Mouse (Mus musculus) retina, postnatal 1 day (tissue): ENCODE measurements around the gene Spock1.

Source experiments
- DNase-seq: peaks from one replicate; pipeline ENCODE4 v3.0.0-alpha.2; 2012

Spock1 gene

DNA sequence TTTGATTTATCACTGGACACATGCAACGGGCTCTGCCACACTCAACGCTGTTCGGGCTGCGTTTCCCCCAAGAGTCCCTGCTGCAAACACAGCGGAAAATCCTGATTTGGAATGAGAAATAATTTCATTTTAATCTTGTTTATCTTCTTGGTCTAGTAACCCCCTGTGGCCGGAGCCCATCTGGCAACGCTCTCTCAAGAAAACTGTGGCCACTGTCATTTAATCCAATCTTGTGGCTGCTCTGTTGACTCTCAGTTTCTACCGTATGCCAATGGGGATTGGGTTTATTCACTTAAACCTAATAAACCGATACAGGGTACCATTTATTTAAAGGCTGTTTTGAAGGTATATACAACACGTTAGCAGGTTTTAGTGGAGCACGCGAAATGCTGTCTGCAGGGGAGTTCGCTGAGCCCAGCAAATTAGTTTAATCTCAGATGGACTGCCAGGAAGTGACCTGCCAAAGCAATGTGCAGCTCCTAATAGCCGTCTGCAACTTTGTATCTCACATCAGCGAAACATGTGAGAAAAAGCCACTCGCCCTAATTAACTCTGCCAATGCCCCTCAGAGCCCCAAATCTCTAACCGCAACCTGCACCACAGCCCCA, 185.7 kb downstream of the Spock1 start:
- DNase-seq, result peak; percentile 65

DNA sequence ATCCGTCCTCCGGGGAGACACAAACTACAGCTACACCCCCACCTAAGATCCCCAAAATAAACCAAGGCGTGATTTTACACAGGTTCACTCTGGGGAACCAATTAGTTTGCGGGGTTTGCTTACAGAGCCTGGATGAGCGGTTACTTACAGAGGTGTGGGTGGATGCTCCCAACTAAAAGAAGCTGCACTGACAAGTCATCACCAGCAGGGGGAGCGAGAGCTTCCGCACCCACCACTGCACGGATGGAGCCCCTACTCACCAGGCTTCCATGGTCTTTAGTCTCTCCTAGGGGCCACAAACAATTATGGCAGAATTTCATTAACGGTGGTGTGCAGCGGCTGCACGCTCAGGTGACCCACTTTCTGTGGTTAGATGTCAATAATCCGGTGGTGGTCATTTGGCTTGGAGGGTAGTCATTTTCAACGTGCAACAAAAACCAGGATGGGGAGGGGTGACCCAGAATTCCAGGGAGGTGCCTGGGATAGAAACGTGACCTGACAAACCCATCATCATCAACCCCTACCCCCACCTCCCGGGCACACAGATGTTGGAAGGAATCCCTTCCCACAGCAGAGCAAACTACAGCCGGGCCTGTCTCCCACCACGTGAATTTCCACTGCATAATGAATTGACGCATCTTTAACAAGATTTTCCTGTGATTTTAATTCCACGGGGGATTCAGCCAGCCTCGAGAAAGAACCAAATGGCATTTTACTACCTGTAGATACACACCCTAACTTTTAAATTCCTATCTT, 186.4 kb downstream of the Spock1 start:
- DNase-seq, result peak; percentile 82

DNA sequence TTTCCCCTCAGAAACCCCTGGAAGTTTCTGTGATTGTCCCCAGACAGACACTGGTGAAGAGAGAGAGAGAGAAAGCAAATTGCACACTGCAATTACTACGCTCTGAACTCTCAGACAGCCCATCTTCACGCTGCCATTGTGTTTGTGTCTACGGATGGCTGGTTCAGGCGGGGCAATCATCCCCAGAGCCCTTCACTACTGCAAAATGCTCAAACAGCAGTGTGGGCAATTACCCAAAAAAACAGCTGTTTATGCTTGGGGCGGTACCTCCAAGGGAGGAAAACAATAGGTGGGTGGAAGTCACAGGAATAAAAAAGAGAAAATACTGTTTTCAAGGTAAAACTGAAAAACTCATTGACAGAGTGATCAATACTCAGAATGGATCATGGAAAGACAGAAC, 190.0 kb downstream of the Spock1 start:
- DNase-seq, result peak; percentile 76

DNA sequence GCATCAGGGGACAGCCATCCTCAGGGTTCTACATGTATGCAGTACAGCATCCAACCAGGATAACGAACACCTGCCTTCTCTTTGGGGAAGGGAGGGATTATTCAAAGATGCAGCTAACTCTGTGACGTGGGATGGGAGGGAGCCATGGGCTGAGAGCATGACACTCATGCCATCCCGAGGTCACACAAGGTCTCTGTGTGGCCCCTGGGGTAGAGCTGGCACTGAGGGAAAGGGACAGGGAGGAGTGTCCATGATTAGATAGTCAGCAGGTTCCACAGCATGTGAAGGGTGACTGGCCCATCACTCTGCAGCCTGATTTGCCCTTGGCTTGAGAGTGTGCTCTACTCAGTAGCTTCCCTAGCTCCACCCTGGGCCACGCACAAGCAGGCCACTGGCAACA, 195.2 kb downstream of the Spock1 start:
- no peak for DNase-seq

DNA sequence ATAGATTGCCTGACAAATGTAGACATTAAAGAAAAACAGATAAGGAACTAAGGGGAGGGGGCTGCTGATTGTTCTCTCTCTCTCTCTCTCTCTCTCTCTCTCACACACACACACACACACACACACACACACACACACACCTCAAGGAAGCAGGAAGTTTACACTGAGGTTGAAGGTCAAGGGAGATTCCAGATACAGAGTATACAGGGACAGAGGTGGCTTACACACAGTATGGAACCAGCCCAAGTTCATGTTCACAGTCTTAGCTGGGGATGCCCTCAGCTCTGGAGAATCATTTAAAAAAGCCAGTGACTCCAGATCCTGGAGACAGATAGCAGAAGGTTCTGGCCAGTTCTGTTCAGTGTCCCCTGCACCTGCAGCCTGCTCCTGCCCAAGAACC, 199.7 kb downstream of the Spock1 start:
- no peak for DNase-seq

DNA sequence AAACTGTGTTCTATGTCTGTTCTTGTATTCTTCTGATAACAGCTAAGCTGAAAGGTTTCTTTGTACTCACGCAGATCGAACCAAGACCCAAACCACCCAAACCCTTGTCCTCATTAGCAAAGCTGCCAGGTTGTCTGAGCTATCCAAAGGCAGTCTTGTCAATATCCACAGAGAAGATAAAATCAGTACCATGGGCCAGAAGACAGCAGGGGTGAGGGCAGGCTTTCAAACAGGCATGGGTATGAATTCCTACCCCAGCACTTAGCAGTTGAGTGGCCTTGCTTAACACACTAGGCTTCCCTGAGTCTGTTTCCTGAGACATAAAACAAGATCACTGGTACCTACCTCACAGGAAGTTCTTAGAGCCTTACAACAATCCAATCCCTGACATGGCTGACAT, 205.2 kb downstream of the Spock1 start:
- no peak for DNase-seq

DNA sequence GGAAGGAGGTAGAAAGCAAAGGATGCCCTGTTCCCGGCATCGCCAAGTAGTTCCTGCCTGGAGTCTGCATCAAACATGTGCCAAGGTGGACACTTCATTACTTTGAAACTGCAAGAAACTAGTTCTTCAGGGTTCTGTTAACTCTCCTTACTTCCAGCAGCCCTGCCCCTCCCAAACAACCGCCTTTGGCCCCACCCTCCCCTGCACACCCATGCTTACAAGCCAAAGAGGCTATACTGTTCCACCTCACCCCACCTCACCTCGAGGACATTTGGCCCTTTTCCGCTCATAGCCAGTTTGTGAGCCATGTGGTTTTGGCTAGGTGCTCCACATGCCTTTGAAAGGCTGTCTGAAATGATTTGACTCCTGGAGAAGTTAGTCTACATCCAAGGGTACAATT, 211.4 kb downstream of the Spock1 start:
- no peak for DNase-seq

DNA sequence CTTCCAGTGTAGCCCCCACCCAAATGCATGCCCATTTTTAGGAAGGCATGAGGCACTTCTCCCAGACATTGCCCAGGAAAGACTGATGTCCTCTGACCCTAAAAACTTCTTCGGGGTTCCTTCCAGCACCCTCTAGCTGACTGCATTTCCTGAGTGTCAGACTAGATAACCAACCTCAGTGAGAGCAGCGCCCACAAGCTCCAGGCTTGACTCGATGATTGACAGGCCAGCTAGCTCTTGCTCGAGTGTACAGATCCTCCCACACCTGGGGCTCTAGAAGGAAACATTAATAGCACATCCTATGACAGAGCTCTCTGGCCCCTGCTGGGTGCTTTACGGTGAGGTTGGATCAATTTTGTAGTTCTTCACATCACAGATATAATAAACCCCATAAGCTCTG, 219.2 kb downstream of the Spock1 start:
- DNase-seq, result no peak

DNA sequence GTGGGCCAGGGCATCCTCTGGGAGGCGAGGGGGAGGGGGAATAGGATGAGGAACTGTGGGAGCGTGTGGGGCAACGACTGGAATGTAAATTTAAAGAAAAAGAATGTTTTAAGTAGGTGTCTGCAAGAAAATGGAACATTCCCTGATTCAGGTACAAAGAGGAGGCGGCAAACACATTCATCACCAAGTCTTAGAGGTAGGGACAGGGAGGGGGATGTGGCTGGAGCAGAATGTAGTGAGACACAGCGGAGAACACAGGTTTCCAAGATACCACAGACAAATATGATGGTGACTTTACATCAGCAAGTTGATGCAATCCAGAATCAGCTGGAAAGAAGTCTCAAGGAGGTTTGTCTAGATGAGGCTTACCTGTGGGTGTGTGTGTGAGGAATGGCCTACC, 221.7 kb downstream of the Spock1 start:
- no peak for DNase-seq

DNA sequence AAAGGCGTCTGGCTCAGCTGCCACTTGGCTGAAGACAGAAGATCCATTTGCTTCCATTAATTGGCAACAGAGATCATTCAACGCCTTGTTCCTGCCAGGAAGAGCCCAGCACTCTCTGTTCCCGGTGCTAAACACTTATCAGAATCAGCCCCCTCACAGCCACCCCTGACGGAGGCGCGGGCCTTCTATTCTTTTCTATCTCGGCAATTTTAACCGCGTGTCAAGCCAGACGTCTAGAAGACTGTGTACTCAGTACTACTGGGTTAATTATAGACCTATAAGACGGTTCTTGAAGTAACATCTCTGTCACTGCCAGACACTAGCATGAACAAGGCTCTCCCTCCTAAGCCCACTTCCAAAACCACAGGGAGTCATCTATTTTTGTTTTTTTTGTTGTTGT, 222.9 kb downstream of the Spock1 start:
- DNase-seq, result no peak

DNA sequence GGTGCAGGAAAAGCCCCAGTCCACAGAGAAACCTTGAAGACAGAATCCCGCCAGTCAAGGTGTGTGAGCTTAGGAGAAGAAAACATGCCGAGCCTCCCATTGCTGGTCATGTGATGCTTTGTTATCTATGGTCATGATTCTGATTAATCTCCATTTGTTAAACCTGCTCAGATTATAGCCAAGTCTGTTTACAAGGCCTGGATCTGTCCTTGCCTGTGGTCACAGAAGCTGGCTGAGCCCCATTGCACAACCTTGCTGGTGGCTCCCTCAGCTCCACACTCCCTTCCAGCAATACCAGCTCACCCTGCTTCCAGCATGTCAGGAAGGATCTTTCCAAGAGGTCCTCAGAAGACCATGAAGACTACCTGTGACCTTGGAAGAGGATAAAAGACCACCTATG, 228.5 kb downstream of the Spock1 start:
- no peak for DNase-seq

DNA sequence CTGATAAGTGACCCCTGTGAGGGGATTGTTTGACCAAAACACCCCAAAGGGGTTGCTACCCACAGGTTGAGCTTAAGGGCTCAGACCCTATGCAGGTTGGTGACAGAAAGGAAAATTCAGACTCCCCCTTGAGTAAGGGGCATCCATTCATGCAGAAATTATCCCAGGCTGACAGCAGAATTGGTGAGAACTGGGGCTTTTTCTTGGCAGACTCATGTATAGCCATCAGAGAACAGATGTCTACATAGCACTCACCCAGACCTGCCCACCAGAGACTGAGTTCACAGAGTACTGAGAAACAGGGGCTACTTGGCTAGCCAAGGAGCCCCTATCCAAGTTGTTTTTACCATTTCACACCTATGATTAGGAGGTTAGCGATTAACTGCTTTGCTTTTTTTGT, 231.3 kb downstream of the Spock1 start:
- no peak for DNase-seq

DNA sequence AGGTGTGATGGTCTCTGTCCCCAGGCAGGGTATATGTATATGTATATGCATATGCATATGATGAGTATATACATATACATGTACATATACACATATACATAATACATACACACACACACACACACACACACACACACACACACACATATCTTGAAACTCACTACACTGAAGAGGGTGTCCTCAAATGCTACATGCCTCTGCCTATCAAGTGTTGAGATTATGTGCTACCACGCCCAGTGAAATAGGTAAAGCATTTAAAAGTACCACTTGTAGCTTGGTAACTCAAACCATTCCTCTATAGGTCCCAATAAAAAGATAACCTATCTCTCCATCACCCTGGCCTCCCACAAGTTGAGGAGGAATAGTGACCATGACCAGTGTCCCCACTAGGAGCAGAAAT, 234.7 kb downstream of the Spock1 start:
- no peak for DNase-seq

DNA sequence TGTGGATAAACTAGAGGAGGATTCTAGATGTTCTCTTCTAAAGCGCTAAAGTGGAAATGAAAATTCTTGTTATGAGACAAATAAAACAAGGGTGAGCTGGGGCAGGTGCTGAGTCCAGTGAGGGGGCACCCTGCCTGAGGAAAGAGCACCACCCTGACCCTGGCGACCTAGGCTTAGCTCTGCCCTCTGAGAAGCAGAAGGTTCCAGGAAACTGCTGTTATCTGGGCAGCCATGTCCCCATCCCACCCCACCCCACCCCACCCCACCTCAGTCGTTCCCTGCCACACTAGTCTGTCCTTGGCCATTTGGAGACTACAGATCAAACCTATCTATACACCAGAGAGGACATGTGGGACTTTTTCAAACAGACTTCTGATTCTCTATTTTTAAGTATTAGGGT, 235.4 kb downstream of the Spock1 start:
- DNase-seq, result no peak

DNA sequence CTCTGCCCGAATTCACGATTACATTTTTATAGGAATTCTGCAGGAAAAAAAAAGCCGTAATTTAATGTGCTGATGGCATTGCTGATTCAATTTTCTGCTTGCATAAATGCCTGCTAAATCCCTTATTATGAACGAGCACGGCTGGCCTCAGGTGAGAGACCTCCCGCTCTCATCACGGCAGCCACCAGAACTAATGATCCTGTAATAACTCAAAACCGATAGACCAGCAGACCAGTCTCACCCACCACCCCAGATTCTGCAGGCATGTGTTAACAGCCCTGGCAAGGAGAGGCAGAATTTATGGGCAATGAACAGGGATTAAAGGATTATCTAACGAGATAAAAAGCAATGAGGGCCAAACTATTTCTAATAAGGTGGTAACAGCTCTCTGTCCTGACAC, 236.2 kb downstream of the Spock1 start:
- DNase-seq, result no peak

DNA sequence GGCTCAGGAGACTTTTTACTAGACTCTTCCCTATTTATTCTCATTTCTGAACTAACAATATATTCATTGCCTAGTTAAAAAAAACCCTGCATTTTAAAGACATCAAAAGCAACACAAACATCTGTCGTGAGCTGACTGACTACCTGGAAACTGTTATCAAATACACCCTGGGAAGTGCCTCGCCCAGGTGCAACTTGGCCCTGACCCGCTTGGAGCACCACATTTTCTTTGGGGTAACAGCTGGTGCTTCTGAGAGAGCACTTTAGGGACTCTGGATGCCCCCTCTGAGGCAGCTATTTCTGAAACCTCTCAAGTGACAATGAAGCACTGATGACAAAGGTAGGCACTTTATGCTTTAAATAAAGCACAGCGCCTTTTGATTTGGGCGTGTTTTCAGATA, 236.8 kb downstream of the Spock1 start:
- DNase-seq, result no peak

DNA sequence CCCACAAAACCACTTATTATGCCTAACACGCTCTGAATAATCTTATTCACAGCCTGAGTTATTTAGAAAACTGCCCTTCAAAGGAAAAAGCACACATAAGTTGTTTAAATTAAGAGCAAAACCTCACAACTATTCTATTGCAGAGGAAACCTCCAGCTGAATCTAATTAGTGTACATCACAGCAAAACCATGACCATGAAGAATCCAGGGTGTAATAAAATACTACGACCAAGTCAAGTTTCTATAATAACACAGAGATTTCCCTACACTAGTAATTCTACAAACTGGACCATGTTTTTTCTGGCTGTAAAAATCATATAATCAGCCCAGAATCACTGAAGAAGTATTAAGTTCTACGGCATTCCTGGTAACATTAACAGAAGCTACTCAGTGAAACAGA, 240.5 kb downstream of the Spock1 start:
- DNase-seq, result no peak

DNA sequence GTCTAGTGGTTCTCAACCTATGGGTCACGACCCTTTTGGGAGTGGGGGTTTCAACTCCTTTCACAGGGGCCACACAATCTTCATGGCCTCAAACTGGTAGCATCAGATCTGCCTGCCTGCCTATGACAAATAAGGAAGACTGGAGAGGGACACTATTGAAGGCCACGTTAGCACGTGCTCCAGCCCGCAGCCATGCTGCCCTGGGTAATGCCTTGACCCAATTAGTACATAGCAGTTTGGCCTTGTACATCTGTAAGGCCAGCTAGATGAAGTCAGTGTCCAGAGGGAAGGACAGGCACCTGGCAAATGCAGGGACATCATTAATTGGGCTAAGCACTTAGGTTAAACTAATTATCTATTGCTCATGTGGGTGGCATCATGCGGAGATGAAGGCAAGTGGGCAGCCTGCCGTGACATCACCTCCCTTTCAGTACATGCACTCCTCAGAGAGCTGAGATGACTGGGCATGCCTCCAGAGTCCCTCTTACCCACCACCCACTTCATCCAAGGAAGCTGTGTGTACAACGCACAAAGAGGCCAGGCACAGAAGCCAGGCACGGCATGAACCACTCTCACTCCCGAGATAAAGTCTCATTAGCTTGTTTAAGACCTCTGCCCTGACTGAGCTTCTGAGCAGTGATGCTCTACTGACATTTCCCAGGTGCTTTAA, 241.8 kb downstream of the Spock1 start:
- peak; percentile 45 for DNase-seq

DNA sequence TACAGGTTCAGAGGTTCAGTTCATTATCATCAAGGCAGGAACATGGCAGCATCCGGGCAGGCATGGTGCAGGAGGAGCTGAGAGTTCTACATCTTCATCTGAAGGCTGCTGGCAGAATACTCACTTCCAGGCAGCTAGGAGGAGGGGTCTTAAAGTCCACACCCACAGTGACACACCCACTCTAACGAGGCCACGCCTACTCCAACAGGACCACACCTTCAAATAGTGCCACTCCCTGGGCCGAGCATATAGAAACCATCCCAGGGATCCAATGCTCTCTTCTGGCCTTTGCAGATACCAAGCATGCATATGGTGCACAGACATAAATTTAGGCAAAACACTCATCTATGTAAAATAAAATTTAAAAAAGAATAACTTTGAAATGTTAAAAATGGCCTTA, 245.6 kb downstream of the Spock1 start:
- DNase-seq, result no peak

DNA sequence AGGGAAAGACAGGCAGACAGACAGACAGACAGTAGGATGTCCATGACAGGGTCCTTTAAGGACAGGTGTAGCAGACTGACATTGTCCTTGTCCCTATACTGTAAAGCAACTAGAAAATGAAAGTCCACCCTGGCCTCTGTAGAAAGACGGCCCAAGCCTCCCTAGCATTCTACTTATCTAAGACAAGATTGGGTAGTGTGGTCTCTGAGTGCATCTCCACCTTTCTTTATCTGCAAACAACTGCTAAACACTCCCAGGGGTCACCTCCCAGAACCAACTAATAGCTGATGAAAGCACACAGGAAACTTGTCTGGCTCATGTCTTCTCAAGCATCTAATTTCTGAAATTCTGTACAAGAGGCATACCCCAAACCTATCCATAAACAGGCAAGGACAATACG, 247.6 kb downstream of the Spock1 start:
- DNase-seq, result no peak

DNA sequence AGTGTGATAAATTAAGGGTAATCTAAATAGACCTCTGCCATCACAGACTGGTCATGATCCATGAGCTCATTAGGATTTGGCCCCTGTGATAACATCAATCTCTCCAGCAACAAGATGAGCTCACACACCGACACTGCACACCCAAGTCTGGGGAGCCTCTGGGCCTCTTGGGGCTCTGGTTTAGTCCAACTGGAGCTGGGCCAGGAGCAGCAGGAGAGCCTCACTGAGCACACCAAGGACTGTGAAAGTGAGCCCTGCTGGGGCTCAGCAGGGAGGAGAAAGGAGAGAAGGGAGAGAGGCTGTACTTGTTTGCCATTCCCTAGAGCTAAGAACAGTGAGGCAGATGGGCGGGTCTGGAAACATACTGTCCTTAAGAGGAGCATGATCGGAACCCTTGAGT, 248.3 kb downstream of the Spock1 start:
- no peak for DNase-seq

DNA sequence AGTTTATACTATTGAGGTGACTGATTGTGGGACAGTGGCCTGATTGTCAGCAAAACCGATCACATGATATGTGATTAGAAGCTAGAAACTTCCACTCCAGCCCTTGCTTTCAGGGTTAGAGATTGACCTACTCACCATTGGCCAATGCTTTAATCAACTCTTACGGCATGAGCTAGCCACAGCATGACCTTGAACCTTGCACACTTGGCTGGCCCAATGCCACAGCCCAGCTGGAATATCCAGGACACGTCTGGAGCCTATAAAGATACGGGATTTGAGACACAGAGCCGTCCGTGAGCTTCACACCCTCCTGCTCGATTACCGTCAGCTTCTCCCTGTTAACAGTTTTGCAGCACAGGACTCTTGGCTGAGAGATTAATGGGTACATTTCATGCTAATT, 251.5 kb downstream of the Spock1 start:
- no peak for DNase-seq

DNA sequence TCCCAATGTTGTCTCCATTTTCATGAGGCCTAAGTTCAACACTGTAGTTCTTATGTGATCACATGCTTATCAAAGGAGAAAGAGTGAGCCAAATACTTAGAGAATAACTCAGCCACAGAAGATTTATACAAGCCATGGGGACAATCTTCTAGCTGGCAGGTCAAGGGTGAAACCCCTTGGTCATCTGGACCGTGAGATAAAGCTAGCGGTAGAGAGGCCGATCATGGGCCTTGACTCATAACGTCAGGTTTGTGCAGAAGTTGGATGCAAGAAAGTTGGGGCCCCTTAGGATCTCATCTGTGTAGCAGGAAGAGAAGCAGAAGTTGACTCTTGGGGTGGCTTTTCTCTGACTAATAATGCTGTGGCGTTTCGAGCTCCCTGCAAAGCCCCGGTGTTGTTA, 253.8 kb downstream of the Spock1 start:
- no peak for DNase-seq

DNA sequence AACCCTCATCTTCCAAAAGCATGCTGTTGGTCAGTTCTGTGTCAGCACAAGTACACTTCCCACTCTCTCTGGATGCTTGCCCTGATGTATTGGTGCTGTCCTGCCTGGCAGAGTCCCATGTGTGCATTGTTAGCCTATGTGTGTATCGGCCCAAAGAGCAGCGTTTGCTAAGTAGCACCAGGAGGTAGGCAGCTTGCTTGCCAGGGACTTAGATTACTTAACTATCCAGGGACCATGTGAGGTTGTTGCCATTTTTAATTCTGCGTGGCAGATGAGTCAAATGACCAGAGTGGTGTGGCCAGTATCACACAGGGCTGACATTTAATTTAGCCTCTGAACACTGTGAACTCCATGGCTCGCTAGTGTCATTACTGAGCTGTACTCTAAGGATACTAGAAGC, 256.9 kb downstream of the Spock1 start:
- no peak for DNase-seq

DNA sequence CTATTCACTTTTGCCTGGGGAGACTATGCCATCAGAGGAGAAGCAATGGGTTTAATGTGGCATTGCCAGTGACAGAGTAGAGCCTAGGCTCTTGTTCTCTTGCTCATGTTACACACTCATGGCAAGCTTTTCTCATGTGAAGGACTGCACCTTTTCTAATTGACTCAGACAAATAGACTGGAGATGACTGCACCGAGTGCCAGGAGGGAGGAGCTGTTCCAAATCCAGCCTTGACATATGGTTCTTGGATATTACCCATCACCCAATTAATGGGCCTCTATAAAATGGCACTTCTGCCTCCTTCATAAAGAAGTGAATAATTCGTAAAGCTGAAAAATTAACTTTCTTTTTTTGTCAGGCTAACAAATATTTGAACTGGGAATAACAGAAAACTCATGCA, 259.3 kb downstream of the Spock1 start:
- DNase-seq, result no peak
